Mouse (Mus musculus) erythroblast, embryonic 14.5 days (primary cell): ENCODE measurements around the gene Etv3.

ENCODE experiments used
- GATA1 ChIP-seq: IDR thresholded peaks from 2 replicates; pipeline ENCODE4 v1.6.1; 2012; ENCODE audit warnings: low read length, inconsistent platforms, mixed read lengths
- TAL1 ChIP-seq: IDR thresholded peaks from 3 replicates; pipeline ENCODE4 v1.6.1; 2012; ENCODE audit warnings: low read length, inconsistent platforms, mixed read lengths

DNA sequence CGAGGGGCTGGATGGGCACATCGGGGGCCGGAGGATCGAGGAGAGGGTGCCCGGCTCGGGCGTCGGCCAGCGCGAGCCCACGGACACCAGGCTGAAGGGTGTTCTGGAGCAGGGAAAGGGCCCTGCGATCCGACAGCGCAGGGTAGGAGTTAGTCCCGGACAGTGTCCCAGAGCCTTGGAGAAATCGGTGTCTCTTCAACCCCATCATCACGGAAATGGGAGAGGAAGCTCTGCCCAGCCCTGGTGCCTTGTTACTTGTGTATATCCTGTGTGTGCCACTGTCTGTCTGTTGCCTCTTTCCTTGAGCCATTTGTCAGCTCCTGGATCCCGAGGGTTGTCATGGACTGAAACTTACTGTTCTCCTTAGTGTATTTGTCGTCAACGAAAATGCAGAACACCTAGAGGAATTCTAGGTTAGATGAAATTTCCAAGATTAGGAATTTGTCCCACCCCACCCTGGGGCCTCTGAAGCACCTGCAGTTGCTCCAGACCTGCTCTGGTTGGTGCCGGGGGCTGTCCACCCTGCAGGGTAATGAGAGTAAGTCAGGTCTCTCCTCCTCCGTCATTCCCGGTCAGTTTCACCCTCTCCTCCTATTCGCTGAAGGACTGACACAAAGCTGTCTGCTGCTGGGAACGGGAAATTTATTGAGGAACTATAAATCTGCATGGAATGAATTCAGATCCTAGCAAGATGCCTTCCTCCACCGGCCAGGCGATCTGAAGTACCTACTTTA is 797 bp downstream of the Etv3 start:
- no peak for TF ChIP-seq GATA1
- TF ChIP-seq TAL1: no peak
